Mouse (Mus musculus) heart, postnatal 0 days (tissue): Measurements from ENCODE around the gene Tnfrsf25.

ENCODE experiments used
- CTCF ChIP-seq: IDR thresholded peaks from 2 replicates; pipeline ENCODE4 v1.5.1; 2016; ENCODE audit warnings: antibody characterized with exemption, control low read depth, low read depth
- EP300 ChIP-seq: IDR thresholded peaks from 2 replicates; pipeline ENCODE4 v1.6.1; 2016; ENCODE audit warnings: antibody characterized with exemption, low read depth

- no peak for TF ChIP-seq EP300
- TF ChIP-seq CTCF: no peak
These were observed 17.0 kb downstream of the Tnfrsf25 start for GRCm38 (mm10) chr4:152132772-152133169.
